Mouse (Mus musculus) G1E (cell line): ENCODE measurements around the gene P4hb.

Experiments used
- CTCF ChIP-seq: IDR thresholded peaks from 2 replicates; pipeline ENCODE4 v1.5.1; 2012; ENCODE audit warnings: low read depth, low read length, inconsistent platforms, mixed read lengths
- GATA1 ChIP-seq: IDR thresholded peaks from 2 replicates; pipeline ENCODE4 v1.6.1; 2012; ENCODE audit warnings: borderline replicate concordance, low read length, inconsistent platforms, mixed read lengths
- TAL1 ChIP-seq: conservative IDR thresholded peaks from 2 replicates; pipeline ENCODE4 v1.6.1; 2012; ENCODE audit warnings: low read depth, low read length, inconsistent platforms, mixed read lengths

DNA sequence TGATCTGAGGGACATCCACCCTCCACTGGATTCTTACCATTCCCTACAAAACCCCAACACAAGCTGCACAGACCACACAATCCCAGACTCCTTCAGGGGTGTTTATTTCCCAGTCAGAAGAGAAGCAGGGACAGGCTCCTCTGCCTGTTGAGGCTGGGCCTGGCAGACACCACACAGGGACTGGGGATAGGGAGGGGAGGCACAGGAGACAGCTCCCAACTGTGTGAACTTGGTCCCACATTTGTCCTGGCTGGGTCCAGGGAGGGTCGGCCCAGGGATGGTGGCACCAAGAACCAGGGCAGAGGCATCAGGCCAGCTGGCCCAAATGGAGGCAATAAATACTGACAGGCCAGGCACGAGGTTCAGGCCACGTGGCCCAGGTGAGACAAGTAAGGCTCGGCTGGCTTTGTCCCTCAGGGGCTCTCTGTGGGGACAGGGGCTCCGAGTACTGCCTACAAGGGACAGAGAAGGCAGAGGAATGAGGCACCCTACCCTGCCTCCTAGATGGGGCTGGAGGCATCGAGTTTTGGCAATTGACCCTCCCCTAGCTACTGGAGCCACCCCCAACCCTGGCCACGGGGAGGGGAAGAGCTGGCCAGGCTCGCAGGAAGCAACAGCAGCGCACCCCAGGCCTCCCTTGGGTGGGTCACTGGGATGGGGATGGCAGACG, 5.1 kb upstream of the P4hb start:
- TF ChIP-seq CTCF (no peak), TAL1 (no peak), GATA1 (no peak)
